Mouse (Mus musculus) layer of hippocampus, postnatal 25 days (tissue): ENCODE results near the gene Mfng. TPM values are rescaled to one million over a fixed set of nuclear protein-coding genes. Genes with fewer than 3 reads are reported as not detected.

Experiments used
- DNase-seq, 2 experiments: peaks; one replicate each; pipeline ENCODE4 v3.0.0; 2022; ENCODE audit warnings: mixed read lengths in 2 of 2, low spot score in 1 of 2; ENCODE audit errors: extremely low spot score in 1 of 2
- total RNA-seq, 2 experiments: library from RNA; stranded (reverse); gene quantifications; 2 replicates each; pipeline ENCODE4 v1.2.3; 2021

Mfng gene
- total RNA-seq, 2 experiments from 2014 or later, result 5.5 to 6.6 TPM

GRCm38 (mm10) chr15:78788042-78788441 is 14.8 kb upstream of the Mfng start:
- DNase-seq, result no peak

DNA sequence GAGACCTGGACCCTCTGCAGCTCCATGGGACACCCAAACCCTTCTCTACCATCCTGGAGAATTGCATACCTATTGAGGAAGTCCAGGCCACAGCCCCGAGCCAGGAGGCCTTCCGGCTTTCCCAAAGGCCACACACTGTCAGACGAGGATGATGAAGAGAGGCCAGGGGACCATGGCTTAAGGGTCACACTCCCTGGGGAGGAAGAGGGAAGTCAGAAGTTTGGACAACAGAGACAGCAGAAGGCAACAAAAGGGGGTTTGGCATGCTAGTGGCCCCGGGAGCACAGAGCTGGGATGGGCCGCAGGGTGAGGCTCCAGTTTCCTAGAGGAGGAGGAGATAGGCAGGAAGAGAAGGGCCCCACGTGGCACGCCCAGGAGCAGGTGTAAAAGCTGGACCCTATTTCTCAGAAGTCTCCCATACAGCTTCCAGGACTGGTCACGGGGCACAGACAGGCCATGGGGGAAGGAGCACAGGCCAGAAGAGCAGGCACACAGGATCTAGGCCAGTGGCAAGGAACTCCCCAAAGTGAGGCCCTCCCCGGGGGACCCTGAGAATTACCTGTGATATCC is 14.1 kb upstream of the Mfng start:
- no peak for DNase-seq

GRCm38 (mm10) chr15:78786411-78786818 is 13.1 kb upstream of the Mfng start:
- no peak for DNase-seq

- DNase-seq, result no peak
These were observed 12.7 kb upstream of the Mfng start for GRCm38 (mm10) chr15:78785961-78786360.

- no peak for DNase-seq
These were observed 12.0 kb upstream of the Mfng start for GRCm38 (mm10) chr15:78785258-78785657.

DNA sequence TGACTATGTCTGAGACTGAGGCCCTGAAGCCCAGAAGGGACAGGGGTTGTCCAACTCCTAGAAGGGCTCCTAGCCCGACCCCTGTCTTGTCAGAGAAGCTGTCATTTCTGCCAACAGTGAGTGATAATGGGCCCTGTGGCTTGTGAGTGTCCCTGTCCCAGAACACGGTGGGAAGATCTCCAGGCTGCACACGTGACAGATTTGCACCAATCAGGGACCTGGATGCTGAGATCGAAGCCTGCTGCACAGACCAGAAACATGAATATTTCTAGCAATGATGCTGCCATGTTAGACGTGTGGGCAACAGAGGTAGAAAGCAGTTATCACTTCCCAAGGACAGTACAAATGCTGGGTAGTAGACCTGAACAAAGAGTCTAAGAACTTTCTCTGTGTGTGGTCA is 11.2 kb upstream of the Mfng start:
- DNase-seq, result no peak

DNA sequence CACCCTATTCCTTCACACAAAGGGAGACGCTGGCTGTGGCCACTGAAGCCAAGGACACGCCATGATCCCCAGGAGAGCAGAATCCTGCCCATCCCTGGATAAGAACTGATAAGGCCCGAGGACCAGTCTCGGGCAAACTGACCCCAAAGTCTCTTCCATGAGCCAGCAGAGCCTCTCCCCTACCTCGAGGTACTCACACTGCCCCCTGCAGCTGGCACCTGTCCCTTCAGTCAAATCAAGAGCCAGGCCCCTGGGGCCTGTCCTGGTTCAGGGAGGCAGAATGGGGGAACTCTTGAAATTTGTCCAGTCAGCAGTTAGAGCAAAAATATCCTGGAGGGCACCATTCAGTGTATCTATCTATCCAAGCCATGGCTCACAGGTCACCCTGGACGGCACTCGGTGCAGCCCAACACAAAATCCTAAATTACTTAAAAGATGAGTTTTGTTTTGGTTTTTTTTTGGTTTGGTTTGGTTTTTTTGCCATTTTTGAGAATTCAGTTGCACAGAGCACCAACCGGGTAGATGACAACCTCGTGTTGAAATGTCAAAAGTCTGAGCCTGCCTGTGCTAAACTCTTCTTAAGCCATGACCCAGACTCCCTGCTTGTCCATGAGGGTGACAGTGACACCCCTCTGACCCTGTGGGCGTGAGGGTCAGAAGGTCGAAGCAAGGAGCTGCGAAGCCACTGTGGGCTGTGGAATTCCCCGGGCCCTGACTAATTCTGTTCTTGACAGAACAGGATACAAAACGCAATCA is 9.3 kb upstream of the Mfng start:
- no peak for DNase-seq

DNA sequence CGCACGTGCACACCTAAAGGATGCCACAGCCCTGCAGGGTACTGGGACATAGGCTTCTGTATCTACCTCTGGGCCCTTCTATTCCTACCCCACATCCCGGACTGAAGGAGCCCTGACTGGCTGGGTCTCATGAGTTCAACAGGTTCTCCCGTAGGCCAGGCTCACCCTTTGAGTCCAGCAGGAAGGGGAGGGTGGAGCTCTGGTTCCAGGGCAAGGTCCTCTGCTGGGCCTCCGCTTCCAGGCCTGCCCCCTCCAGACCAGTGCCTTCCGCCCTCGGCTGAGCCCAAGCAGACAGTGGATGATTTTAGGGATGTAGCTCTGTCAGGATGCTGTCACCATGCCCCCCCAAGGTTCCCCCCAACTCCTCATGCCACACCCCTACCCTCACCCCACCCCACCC is 7.6 kb upstream of the Mfng start:
- no peak for DNase-seq

GRCm38 (mm10) chr15:78780359-78780758 is 7.1 kb upstream of the Mfng start:
- DNase-seq, result no peak

DNA sequence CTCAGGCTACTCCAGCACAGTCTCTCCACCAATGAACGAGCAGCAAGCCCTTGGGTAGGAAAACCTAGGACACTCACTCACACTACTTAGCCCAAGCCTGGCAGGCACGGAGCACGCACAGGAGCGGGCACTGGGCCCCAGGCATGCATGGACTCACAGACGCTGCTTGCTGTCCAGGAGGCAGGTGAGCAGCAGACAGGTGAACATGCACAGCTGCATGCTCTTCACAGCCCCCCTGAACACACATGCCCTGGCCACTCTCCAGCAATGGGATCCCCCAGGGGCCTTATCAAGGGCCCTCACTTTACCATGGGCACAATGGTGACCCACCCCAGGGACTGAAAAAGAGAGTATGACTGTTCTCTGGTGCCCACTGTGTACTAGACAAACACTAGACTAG is 6.4 kb upstream of the Mfng start:
- no peak for DNase-seq

GRCm38 (mm10) chr15:78779253-78779652 is 6.0 kb upstream of the Mfng start:
- DNase-seq, result no peak

- peak; percentile 89 to 95 for DNase-seq
These were observed 5.0 kb upstream of the Mfng start for GRCm38 (mm10) chr15:78778077-78778870.

DNA sequence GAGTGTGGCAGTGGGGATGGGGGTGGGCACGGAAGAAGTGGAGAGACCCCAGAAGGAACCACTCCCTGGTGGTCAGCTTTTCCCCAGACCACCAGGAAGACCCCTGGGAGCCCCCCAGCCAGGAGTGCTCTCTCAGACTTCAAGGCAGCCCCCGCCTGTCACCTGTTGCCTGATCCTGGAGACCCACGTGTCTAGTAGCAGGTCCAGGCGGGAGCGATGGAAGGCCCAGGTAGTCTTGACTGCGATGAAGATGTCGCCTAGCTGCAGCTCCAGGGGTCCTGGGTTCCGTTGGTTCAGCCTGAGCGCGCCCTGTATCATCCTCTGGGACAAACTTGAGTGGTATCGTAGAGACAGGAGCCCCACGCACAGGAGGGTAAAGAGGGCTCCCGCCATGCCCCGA is 419 bp downstream of the Mfng start:
- no peak for DNase-seq

DNA sequence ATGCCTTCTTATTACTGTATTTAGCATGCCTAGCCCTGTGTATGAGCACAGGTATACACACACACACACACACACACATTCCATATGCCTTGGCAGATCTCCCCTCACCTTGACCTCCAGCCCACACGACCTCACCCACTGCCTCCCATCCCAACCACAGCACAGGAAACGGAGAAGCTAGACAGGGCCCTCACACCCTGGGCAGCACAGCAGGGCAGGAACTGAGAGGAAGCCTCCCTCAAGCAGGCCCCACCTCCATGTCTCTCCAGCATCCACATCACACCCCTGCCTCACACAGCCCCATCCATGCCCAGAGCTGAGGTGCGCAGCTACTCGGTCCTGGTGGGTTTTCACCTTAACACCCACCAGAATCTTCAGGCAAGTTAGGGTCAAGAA is 909 bp downstream of the Mfng start:
- no peak for DNase-seq

DNA sequence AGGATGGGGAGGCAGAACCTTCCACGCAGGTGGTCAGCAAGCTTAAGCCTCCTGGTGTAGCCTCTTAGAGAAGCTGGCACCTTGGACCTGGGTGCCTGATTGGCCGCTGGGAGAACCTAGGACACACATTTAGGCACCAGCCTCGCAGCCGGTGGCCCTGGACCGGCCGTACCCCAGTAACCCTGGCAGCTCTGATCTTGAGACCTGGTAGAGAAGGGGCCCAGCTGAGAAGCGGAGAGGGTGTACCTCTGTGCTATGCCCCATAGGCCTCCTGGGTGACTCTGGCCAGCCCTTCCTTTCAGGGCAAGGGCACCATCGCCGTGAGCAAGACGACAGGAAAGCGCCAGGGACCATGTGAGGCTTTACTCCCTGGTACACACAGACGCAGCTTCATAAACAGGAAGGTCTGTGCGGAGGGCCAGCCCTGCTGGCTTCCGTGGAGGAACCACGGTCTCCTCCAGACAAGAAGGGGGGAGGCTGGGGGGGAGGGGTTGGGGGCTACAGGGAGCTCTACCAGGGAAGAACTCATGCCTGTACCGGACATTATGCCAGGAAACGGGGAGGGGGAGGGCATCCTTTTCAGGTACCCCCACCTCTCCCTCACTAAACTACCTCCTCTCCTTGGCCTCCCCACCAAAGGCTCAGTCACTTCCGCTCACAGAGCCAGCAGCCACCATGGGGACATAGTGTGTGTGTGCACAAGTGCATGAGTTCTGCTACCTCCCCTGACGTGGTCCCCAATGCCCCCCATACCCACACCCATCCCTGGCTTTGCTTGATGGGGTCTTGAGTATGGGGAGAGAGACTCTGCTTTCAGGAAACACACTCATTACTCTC is 1.5 kb downstream of the Mfng start:
- no peak for DNase-seq

- no peak for DNase-seq
These were observed 2.3 kb downstream of the Mfng start for GRCm38 (mm10) chr15:78770983-78771355.

DNA sequence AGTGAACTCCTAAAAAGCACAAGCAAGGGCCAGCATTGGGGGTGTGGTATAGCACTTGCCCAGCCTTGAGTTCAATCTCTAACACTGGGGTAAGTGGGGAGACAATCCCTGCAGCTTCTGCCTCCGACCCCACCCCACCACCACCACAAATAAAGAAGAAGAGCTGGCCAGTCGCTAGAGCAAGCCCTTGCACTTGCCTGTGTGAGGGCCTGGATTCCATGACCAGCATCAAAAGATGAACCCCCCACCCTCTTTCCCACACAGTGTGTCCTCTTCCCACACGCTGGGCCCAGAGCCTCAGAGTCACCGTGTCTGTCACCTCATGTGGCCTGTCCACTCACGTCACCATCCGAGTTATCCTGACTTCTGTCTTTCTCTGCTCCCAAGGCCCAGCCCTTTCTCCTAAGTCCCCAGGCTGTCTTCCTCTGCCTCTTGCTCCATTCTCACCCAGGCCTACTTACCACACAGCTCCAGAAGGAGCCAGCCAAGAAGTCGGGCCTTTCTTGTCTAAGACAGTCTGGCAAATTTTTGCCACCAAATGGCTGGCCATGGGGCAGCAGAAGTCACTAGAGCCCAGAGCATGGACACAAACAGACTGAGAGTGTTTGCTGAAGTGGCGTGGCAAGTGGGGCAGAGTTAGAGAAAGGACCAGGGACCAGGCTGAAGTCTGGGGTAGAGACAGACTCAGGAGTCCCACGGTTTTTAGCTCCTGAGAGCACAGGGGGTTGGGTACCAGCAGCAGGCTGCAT is 2.9 kb downstream of the Mfng start:
- no peak for DNase-seq

- DNase-seq, result no peak
These were observed 4.2 kb downstream of the Mfng start for GRCm38 (mm10) chr15:78769064-78769463.

- DNase-seq, result no peak
These were observed 9.6 kb downstream of the Mfng start for GRCm38 (mm10) chr15:78763704-78764103.

DNA sequence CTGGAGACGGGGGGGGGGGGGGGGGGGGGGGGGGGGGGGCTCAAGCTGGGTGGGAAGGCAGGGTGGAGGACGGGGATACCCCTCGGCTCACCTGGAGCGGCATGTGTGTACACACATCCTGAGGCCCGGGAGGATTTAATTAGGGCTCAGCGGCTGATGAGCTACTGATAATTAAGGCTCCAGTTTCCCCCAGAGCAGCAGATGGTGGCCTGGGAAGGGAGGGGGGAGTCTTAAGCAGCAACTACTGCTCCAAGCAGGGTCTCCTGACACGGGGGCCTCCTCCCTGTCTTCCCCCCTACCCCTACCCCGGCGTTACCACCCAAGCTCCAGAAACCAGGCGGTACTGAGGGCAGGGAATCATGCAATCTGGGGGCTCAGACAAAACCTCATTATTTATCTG is 10.1 kb downstream of the Mfng start:
- DNase-seq, result no peak
